Mouse (Mus musculus) thymus, postnatal 36 days (tissue): ENCODE data around the gene Ptpn4.
A peak's percentile ranks its signal among the peaks of the same experiment; 100 is the strongest.

Source experiments
- DNase-seq, 2 experiments: peaks; one replicate each; pipeline ENCODE4 v3.0.0; 2022; ENCODE audit warnings: mixed read lengths in 2 of 2

Ptpn4 gene

GRCm38 (mm10) chr1:119837035-119837751 lies at the start of gene Ptpn4:
TSS of gene Ptpn4 (minus strand) at chr1:119837613.
- DNase-seq = peak; percentile 99

GRCm38 (mm10) chr1:119886320-119886719 lies 48.9 kb upstream of the Ptpn4 start:
- no peak for DNase-seq

GRCm38 (mm10) chr1:119884272-119884671 lies 46.9 kb upstream of the Ptpn4 start:
- no peak for DNase-seq

GRCm38 (mm10) chr1:119878909-119879308 lies 41.5 kb upstream of the Ptpn4 start:
- no peak for DNase-seq

- DNase-seq = no peak
Measured at GRCm38 (mm10) chr1:119877469-119877868, 40.1 kb upstream of the Ptpn4 start.

- DNase-seq = no peak
Measured at GRCm38 (mm10) chr1:119868395-119869161, 31.2 kb upstream of the Ptpn4 start.

- no peak for DNase-seq
Measured at GRCm38 (mm10) chr1:119867300-119867699, 29.9 kb upstream of the Ptpn4 start.

- DNase-seq = no peak
Measured at GRCm38 (mm10) chr1:119865311-119865710, 27.9 kb upstream of the Ptpn4 start.

- DNase-seq = no peak
Measured at GRCm38 (mm10) chr1:119863507-119864296, 26.3 kb upstream of the Ptpn4 start.

- no peak for DNase-seq
Measured at GRCm38 (mm10) chr1:119859566-119859965, 22.2 kb upstream of the Ptpn4 start.

GRCm38 (mm10) chr1:119852980-119853379 lies 15.6 kb upstream of the Ptpn4 start:
- no peak for DNase-seq

GRCm38 (mm10) chr1:119852339-119852738 lies 14.9 kb upstream of the Ptpn4 start:
- no peak for DNase-seq

GRCm38 (mm10) chr1:119849146-119849935 lies 11.9 kb upstream of the Ptpn4 start:
- no peak for DNase-seq

GRCm38 (mm10) chr1:119845321-119845720 lies 7.9 kb upstream of the Ptpn4 start:
- DNase-seq = no peak

- DNase-seq = no peak
Measured at GRCm38 (mm10) chr1:119843121-119843520, 5.7 kb upstream of the Ptpn4 start.

GRCm38 (mm10) chr1:119838241-119838640 lies 828 bp upstream of the Ptpn4 start:
- no peak for DNase-seq

GRCm38 (mm10) chr1:119836479-119837015 lies 866 bp downstream of the Ptpn4 start:
- DNase-seq = peak in 1 of 2 experiments; percentile 56

- DNase-seq = no peak
Measured at GRCm38 (mm10) chr1:119835726-119836478, 1.5 kb downstream of the Ptpn4 start.

GRCm38 (mm10) chr1:119828160-119828559 lies 9.3 kb downstream of the Ptpn4 start:
- no peak for DNase-seq

- no peak for DNase-seq
Measured at GRCm38 (mm10) chr1:119818704-119819103, 18.7 kb downstream of the Ptpn4 start.

GRCm38 (mm10) chr1:119807707-119808106 lies 29.7 kb downstream of the Ptpn4 start:
- no peak for DNase-seq
